Mouse (Mus musculus): Measurements from ENCODE around the gene 5730455P16Rik. TPM values are rescaled to one million over a fixed set of nuclear protein-coding genes. Genes with fewer than 3 reads are reported as not detected.
A peak's percentile ranks its signal among the peaks of the same experiment; 100 is the strongest.
"Not testable (repeated sequence)": the region's sequence is repeated elsewhere in the genome, so short reads cannot be mapped to it uniquely, and the experiment has no call there.

Gene 5730455P16Rik
- polyA plus RNA-seq (2015; fragmentation: Nextera tagmentation; extraction: Ambion mirVana) = 14.7 and 17.7 TPM in 2 replicates

GRCm38 (mm10) chr11:80377712-80378451, at the start of gene 5730455P16Rik:
5730455P16Rik (minus strand) TSS chr11:80378034.
- peaks cover 13% of the 10 kb centered on the region for H3K4me1 ChIP-seq (ENCODE audit: control insufficient read depth, insufficient read depth, low read length)
- H3K36me3 ChIP-seq (ENCODE audit: control insufficient read depth, insufficient read depth) = peaks cover 12% of the 10 kb centered on the region
- peak; percentile 79 for ATAC-seq (replicated peaks; ENCODE audit: extremely low read depth, insufficient read depth, low FRiP score)
- no peaks in the 10 kb centered on the region for H3K27me3 ChIP-seq (ENCODE audit: control insufficient read depth, insufficient read depth, low read length)
- WGBS = under 1% methylated on average over 37 of the region's 43 CpGs
- H3K9me3 ChIP-seq (replicated peaks; ENCODE audit: control insufficient read depth, low read length) = no peaks in the 10 kb centered on the region
- H3K27ac ChIP-seq (ENCODE audit: low read length) = peak within 1 kb of the TSS; percentile 85
- H3K4me2 ChIP-seq (ENCODE audit: low read depth, low read length) = peak within 1 kb of the TSS; percentile 97
- peak within 1 kb of the TSS; percentile 97 for H3K9ac ChIP-seq (ENCODE audit: low read length)
- H3K4me3 ChIP-seq (ENCODE audit: low read length) = peak within 1 kb of the TSS; percentile 95

- H3K4me2 ChIP-seq (ENCODE audit: low read depth, low read length); H3K9me3 ChIP-seq (replicated peaks; ENCODE audit: control insufficient read depth, low read length); H3K4me1 ChIP-seq (ENCODE audit: control insufficient read depth, insufficient read depth, low read length); H3K9ac ChIP-seq (ENCODE audit: low read length); H3K27me3 ChIP-seq (ENCODE audit: control insufficient read depth, insufficient read depth, low read length); H3K27ac ChIP-seq (ENCODE audit: low read length); ATAC-seq (replicated peaks; ENCODE audit: extremely low read depth, insufficient read depth, low FRiP score); H3K36me3 ChIP-seq (ENCODE audit: control insufficient read depth, insufficient read depth); H3K4me3 ChIP-seq (ENCODE audit: low read length): not testable (repeated sequence)
- WGBS = 77% methylated on average over 16 of the region's 16 CpGs
Measured at GRCm38 (mm10) chr11:80426029-80426813, 48.4 kb upstream of the 5730455P16Rik start.

GRCm38 (mm10) chr11:80425247-80425778, 47.5 kb upstream of the 5730455P16Rik start:
- 56% methylated on average over 5 of the region's 5 CpGs for whole genome bisulfite sequencing
- H3K36me3 ChIP-seq (ENCODE audit: control insufficient read depth, insufficient read depth) = no peaks in the 10 kb centered on the region
- H3K4me2 ChIP-seq (ENCODE audit: low read depth, low read length) = no peak overlapping the region
- peaks cover 5% of the 10 kb centered on the region for H3K4me1 ChIP-seq (ENCODE audit: control insufficient read depth, insufficient read depth, low read length)
- H3K4me3 ChIP-seq (ENCODE audit: low read length) = no peak overlapping the region
- no peak overlapping the region for H3K9ac ChIP-seq (ENCODE audit: low read length)
- no peak overlapping the region for H3K27ac ChIP-seq (ENCODE audit: low read length)
- no peak for ATAC-seq (replicated peaks; ENCODE audit: extremely low read depth, insufficient read depth, low FRiP score)
- H3K27me3 ChIP-seq (ENCODE audit: control insufficient read depth, insufficient read depth, low read length) = no peaks in the 10 kb centered on the region
- no peaks in the 10 kb centered on the region for H3K9me3 ChIP-seq (replicated peaks; ENCODE audit: control insufficient read depth, low read length)

GRCm38 (mm10) chr11:80424691-80425090, 46.9 kb upstream of the 5730455P16Rik start:
- Histone ChIP-seq H3K27me3 (ENCODE audit: control insufficient read depth, insufficient read depth, low read length) (no peaks in the 10 kb centered on the region), H3K4me3 (ENCODE audit: low read length) (no peak overlapping the region), H3K27ac (ENCODE audit: low read length) (no peak overlapping the region), H3K9ac (ENCODE audit: low read length) (no peak overlapping the region), H3K4me2 (ENCODE audit: low read depth, low read length) (no peak overlapping the region), H3K36me3 (ENCODE audit: control insufficient read depth, insufficient read depth) (no peaks in the 10 kb centered on the region), H3K9me3 (replicated peaks; ENCODE audit: control insufficient read depth, low read length) (no peaks in the 10 kb centered on the region), H3K4me1 (ENCODE audit: control insufficient read depth, insufficient read depth, low read length) (peaks cover 2% of the 10 kb centered on the region)
- WGBS = 61% methylated on average over 2 of the region's 2 CpGs
- no peak for ATAC-seq (replicated peaks; ENCODE audit: extremely low read depth, insufficient read depth, low FRiP score)

- WGBS = 67% methylated on average over 7 of the region's 7 CpGs
- Histone ChIP-seq H3K4me1 (ENCODE audit: control insufficient read depth, insufficient read depth, low read length) (no peaks in the 10 kb centered on the region), H3K4me2 (ENCODE audit: low read depth, low read length) (no peak overlapping the region), H3K27me3 (ENCODE audit: control insufficient read depth, insufficient read depth, low read length) (no peaks in the 10 kb centered on the region), H3K4me3 (ENCODE audit: low read length) (no peak overlapping the region), H3K9me3 (replicated peaks; ENCODE audit: control insufficient read depth, low read length) (peaks cover 6% of the 10 kb centered on the region; the same call in 1 of the 2 replicates), H3K36me3 (ENCODE audit: control insufficient read depth, insufficient read depth) (0 out of 2 replicates have a peak, but pooled peaks cover 1% of the 10 kb centered on the region), H3K9ac (ENCODE audit: low read length) (no peak overlapping the region), H3K27ac (ENCODE audit: low read length) (no peak overlapping the region)
- no peak for ATAC-seq (replicated peaks; ENCODE audit: extremely low read depth, insufficient read depth, low FRiP score)
Measured at GRCm38 (mm10) chr11:80421421-80422047, 43.7 kb upstream of the 5730455P16Rik start.

GRCm38 (mm10) chr11:80420202-80420984, 42.6 kb upstream of the 5730455P16Rik start:
- Histone ChIP-seq H3K4me1 (ENCODE audit: control insufficient read depth, insufficient read depth, low read length) (no peaks in the 10 kb centered on the region), H3K27ac (ENCODE audit: low read length) (no peak overlapping the region), H3K4me3 (ENCODE audit: low read length) (no peak overlapping the region), H3K27me3 (ENCODE audit: control insufficient read depth, insufficient read depth, low read length) (no peaks in the 10 kb centered on the region), H3K9me3 (replicated peaks; ENCODE audit: control insufficient read depth, low read length) (peaks cover 6% of the 10 kb centered on the region; the same call in 1 of the 2 replicates), H3K36me3 (ENCODE audit: control insufficient read depth, insufficient read depth) (0 out of 2 replicates have a peak, but pooled peaks cover 2% of the 10 kb centered on the region), H3K4me2 (ENCODE audit: low read depth, low read length) (no peak overlapping the region), H3K9ac (ENCODE audit: low read length) (no peak overlapping the region)
- ATAC-seq (replicated peaks; ENCODE audit: extremely low read depth, insufficient read depth, low FRiP score) = no peak
- WGBS = 47% methylated on average over 2 of the region's 2 CpGs

- H3K4me2 ChIP-seq (ENCODE audit: low read depth, low read length) = no peak overlapping the region
- ATAC-seq (replicated peaks; ENCODE audit: extremely low read depth, insufficient read depth, low FRiP score) = no peak
- H3K27ac ChIP-seq (ENCODE audit: low read length) = no peak overlapping the region
- peaks cover 6% of the 10 kb centered on the region; the same call in 1 of the 2 replicates for H3K9me3 ChIP-seq (replicated peaks; ENCODE audit: control insufficient read depth, low read length)
- no peaks in the 10 kb centered on the region for H3K4me1 ChIP-seq (ENCODE audit: control insufficient read depth, insufficient read depth, low read length)
- H3K27me3 ChIP-seq (ENCODE audit: control insufficient read depth, insufficient read depth, low read length) = no peaks in the 10 kb centered on the region
- WGBS = 84% methylated on average over 1 of the region's 1 CpGs
- H3K4me3 ChIP-seq (ENCODE audit: low read length) = no peak overlapping the region
- H3K9ac ChIP-seq (ENCODE audit: low read length) = no peak overlapping the region
- H3K36me3 ChIP-seq (ENCODE audit: control insufficient read depth, insufficient read depth) = peaks cover 8% of the 10 kb centered on the region
Measured at GRCm38 (mm10) chr11:80419743-80420142, 41.9 kb upstream of the 5730455P16Rik start.

GRCm38 (mm10) chr11:80417085-80417484, 39.3 kb upstream of the 5730455P16Rik start:
- WGBS = 77% methylated on average over 5 of the region's 5 CpGs
- ATAC-seq (replicated peaks; ENCODE audit: extremely low read depth, insufficient read depth, low FRiP score) = no peak
- no peaks in the 10 kb centered on the region for H3K4me1 ChIP-seq (ENCODE audit: control insufficient read depth, insufficient read depth, low read length)

More at GRCm38 (mm10) chr11:80417085-80417484, 39.3 kb upstream of the 5730455P16Rik start:
- no peak overlapping the region for H3K9ac ChIP-seq (ENCODE audit: low read length)
- no peaks in the 10 kb centered on the region for H3K27me3 ChIP-seq (ENCODE audit: control insufficient read depth, insufficient read depth, low read length)
- H3K36me3 ChIP-seq (ENCODE audit: control insufficient read depth, insufficient read depth) = peaks cover 12% of the 10 kb centered on the region
- peaks cover 6% of the 10 kb centered on the region; the same call in 1 of the 2 replicates for H3K9me3 ChIP-seq (replicated peaks; ENCODE audit: control insufficient read depth, low read length)
- H3K4me2 ChIP-seq (ENCODE audit: low read depth, low read length) = no peak overlapping the region
- no peak overlapping the region for H3K4me3 ChIP-seq (ENCODE audit: low read length)
- H3K27ac ChIP-seq (ENCODE audit: low read length) = no peak overlapping the region

All from heart, embryonic 16.5 days (tissue).